In genomic region chr9:107340267-107340859, GRCm38 (mm10) we compare ENCODE assay signal across 8 mouse cellular contexts. TPM values are rescaled to one million over a fixed set of nuclear protein-coding genes. Genes with fewer than 3 reads are reported as not detected.
DNase-seq lines count a peak whose midpoint lies in the region; ATAC-seq and TF ChIP-seq lines count a peak whose summit lies in the region.

Gene 6430571L13Rik (plus strand): TSS chr9:107340602.

- peak within 1 kb of the TSS; percentile 88 for H3K4me2 ChIP-seq in hindbrain, embryonic 16.5 days (ENCODE audit: low read length)

- ATAC-seq in Patski: peak; percentile 95
- ATAC-seq in hindbrain, embryonic 16.5 days: peak; percentile 94

- peak within 1 kb of the TSS; percentile 80 for H3K4me3 ChIP-seq in hindbrain, embryonic 16.5 days (ENCODE audit: low read length)
- H3K4me3 ChIP-seq in macrophage (ENCODE audit: inconsistent target): peak within 1 kb of the TSS; percentile 24; the same call in 1 of the 2 replicates

- peaks cover 34% of the 10 kb centered on the region for H3K4me1 ChIP-seq in hindbrain, embryonic 16.5 days (ENCODE audit: control insufficient read depth, insufficient read depth, low read depth, low read length)

- peak within 1 kb of the TSS; percentile 85 for H3K9ac ChIP-seq in hindbrain, embryonic 16.5 days (ENCODE audit: low read depth, low read length)

- TF ChIP-seq CTCF in Patski (IDR thresholded peaks at IDR 0.05): no peak

- under 1% methylated on average over 34 of the region's 34 CpGs for WGBS in hindbrain, embryonic 16.5 days
- WGBS in macrophage (ENCODE audit: missing documents): under 1% methylated on average over 29 of the region's 34 CpGs

- H3K9me3 ChIP-seq in hindbrain, embryonic 16.5 days (ENCODE audit: control insufficient read depth, low read length): no peaks in the 10 kb centered on the region

- in situ Hi-C loops in Patski (cut with MboI; ENCODE audit: low pct_unique_long_range_greater_than_20kb): loop anchor here (10.0 kb wide), 1 partner anchor 176 kb away; no protein-coding TSS in a partner anchor

- no peaks in the 10 kb centered on the region for H3K27me3 ChIP-seq in Patski
- no peaks in the 10 kb centered on the region for H3K27me3 ChIP-seq in hindbrain, embryonic 16.5 days (replicated peaks; ENCODE audit: control insufficient read depth, insufficient read depth, low read length)

- POLR2A ChIA-PET in Patski (lab: Charles Lee): interaction anchor here (1.3 kb wide), 2 partner anchors 43 to 45 kb away, joined by 3 to 5 read pairs; partner anchors contain the start of gene Cish

- CTCF ChIA-PET in Patski (lab: Charles Lee): interaction anchor here (0.8 to 2.2 kb wide), 5 partner anchors 13 to 57 kb away, joined by 3 to 5 read pairs (median 4); partner anchors contain the start of gene Cish

- H3K36me3 ChIP-seq in hindbrain, embryonic 16.5 days (ENCODE audit: control insufficient read depth, insufficient read depth, low read length): no peaks in the 10 kb centered on the region
- no peaks in the 10 kb centered on the region for H3K36me3 ChIP-seq in macrophage (ENCODE audit: inconsistent target)

- peak within 1 kb of the TSS; percentile 36 for H3K27ac ChIP-seq in hindbrain, embryonic 16.5 days (ENCODE audit: low read depth, low read length)
- H3K27ac ChIP-seq in macrophage: no peak within 1 kb of the TSS

- DNase-seq in Patski (ENCODE audit: low read depth, low spot score): no peak
- DNase-seq in cerebellum, postnatal 10 days: peak; percentile 98
- peak; percentile 89 to 92 for DNase-seq in frontal cortex, postnatal 36 days (ENCODE audit: low spot score in 2 of 2)
- peak; percentile 92 to 94 for DNase-seq in left cerebral cortex, adult 18-20 months (ENCODE audit: low spot score in 2 of 2)
- DNase-seq in right cerebral cortex, adult 18-20 months: peak; percentile 94
- DNase-seq in urinary bladder, postnatal 10 days (ENCODE audit: low spot score): peak; percentile 88

- no peaks in the 10 kb centered on the region for H3K79me2 ChIP-seq in macrophage (ENCODE audit: inconsistent target)

RNA-seq across cellular contexts. Expression of gene 6430571L13Rik, which starts in this region (rescaled TPM):
- polyA plus RNA-seq in Patski (2021) (1.2 TPM), macrophage (2018) (not detected in 3 replicates)
- polyA plus RNA-seq in hindbrain, embryonic 16.5 days (2015; fragmentation: Nextera tagmentation; extraction: Ambion mirVana): 9.8 and 11.4 TPM in 2 replicates
- 1 to 10 TPM; 4.1 to 4.2 TPM for total RNA-seq in left cerebral cortex, adult 18-20 months (2021)
- under 1 TPM in 2 of 26 experiments, not detected in 24; 0.33 to 0.34 TPM for total RNA-seq in macrophage (2018; cell fraction: chromatin; rRNA removed)
- under 1 TPM in 5 of 26 experiments, not detected in 21; 0.05 to 0.07 (median 0.05) TPM for total RNA-seq in macrophage (2018; cell fraction: cytosol; rRNA removed)
- under 1 TPM in 1 of 26 experiments, not detected in 25; 0.41 TPM for total RNA-seq in macrophage (2018; cell fraction: nucleus; rRNA removed)
